Mouse (Mus musculus) forebrain, embryonic 13.5 days (tissue): ENCODE measurements around the gene Ccdc158. TPM values are rescaled to one million over a fixed set of nuclear protein-coding genes. Genes with fewer than 3 reads are reported as not detected.
A peak's percentile ranks its signal among the peaks of the same experiment; 100 is the strongest.

ENCODE experiments used
- ATAC-seq: fragments of 200-750 bp; cut with Nextera tagmentation; 2 replicates; pipeline ENCODE4 v1.8.0; 2017
- H3K27ac ChIP-seq: fragments of 300-500 bp; sonication (generic); 2 replicates; pipeline ENCODE4 v1.5.1; 2015; ENCODE audit warnings: inconsistent platforms, mild to moderate bottlenecking, moderate library complexity
- H3K27me3 ChIP-seq: fragments of 300-500 bp; sonication (generic); 2 replicates; pipeline ENCODE4 v1.6.1; 2015; ENCODE audit warnings: mild to moderate bottlenecking, inconsistent platforms
- H3K36me3 ChIP-seq: fragments of 300-500 bp; sonication (generic); 2 replicates; pipeline ENCODE4 v1.6.1; 2015; ENCODE audit warnings: mild to moderate bottlenecking, inconsistent platforms; ENCODE audit not compliant: poor library complexity, severe bottlenecking
- H3K4me1 ChIP-seq: fragments of 300-500 bp; sonication (generic); 2 replicates; pipeline ENCODE4 v1.6.1; 2015; ENCODE audit warnings: inconsistent platforms
- H3K4me2 ChIP-seq: fragments of 300-500 bp; sonication (generic); 2 replicates; pipeline ENCODE4 v1.6.1; 2015; ENCODE audit warnings: inconsistent platforms, mild to moderate bottlenecking, moderate library complexity
- H3K4me3 ChIP-seq: fragments of 300-500 bp; sonication (generic); 2 replicates; pipeline ENCODE4 v1.5.1; 2015; ENCODE audit warnings: mild to moderate bottlenecking, inconsistent platforms
- H3K9ac ChIP-seq: fragments of 300-500 bp; sonication (generic); 2 replicates; pipeline ENCODE4 v1.6.1; 2015; ENCODE audit warnings: mild to moderate bottlenecking, inconsistent platforms
- H3K9me3 ChIP-seq: fragments of 300-500 bp; sonication (generic); replicated peaks from 2 replicates; pipeline ENCODE4 v1.6.1; 2016; ENCODE audit warnings: inconsistent platforms
- WGBS: fragments of 180-500 bp; shearing (Covaris S2); methylation state at CpG from one replicate; pipeline ENCODE4 v1.1.7; 2015; 5-methylcytosine and 5-hydroxymethylcytosine counted together
- polyA plus RNA-seq: library from polyadenylated mRNA; unstranded; fragments of >200 nt; fragmentation: Nextera tagmentation; extraction: Ambion mirVana; gene quantifications from 2 replicates; pipeline ENCODE4 v1.2.1, GENCODE M21; 2015

Gene Ccdc158
- polyA plus RNA-seq, 1 experiment from 2014 or later: 0.99 TPM

DNA sequence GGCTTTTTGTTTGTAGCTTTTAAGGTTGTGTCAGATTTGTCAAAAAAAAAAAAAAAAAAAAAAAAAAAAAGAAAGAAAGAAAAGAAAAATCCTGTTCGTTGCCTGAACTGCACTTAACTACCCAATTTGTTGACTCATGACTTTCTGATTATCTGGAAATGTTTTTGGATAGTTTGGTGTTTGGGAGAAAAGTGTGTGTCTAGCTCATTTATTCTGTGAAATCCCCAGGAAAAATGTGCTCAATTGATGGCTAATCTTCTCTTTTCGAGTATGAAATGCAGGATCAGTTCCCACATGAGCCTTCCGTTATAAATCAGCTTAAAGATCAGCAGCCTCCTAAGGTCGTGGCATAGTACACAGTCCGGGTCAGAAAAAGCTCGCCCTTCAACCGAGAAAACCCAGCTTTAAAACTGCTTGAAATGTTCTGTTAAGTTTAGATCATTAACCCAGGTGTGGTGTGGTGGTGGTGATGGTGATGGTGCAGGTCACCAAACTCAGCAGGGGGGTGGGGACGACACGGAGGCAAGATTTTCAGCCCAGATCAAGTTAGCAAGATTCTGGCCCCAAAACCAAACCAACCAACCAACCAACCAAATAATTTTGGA, 8.9 kb upstream of the Ccdc158 start:
- H3K9me3 ChIP-seq: 0 out of 2 replicates have a peak, but pooled peaks cover 4% of the 10 kb centered on the region
- peaks cover 15% of the 10 kb centered on the region; the same call in 1 of the 2 replicates for H3K4me1 ChIP-seq
- 11% methylated on average over 9 of the region's 9 CpGs for WGBS
- peak overlapping the region; percentile 65 for H3K4me3 ChIP-seq
- peak overlapping the region; percentile 79 for H3K9ac ChIP-seq
- H3K27ac ChIP-seq: no peak overlapping the region
- no peaks in the 10 kb centered on the region for H3K36me3 ChIP-seq
- ATAC-seq: no peak
- H3K4me2 ChIP-seq: peak overlapping the region; percentile 93
- H3K27me3 ChIP-seq: no peaks in the 10 kb centered on the region

DNA sequence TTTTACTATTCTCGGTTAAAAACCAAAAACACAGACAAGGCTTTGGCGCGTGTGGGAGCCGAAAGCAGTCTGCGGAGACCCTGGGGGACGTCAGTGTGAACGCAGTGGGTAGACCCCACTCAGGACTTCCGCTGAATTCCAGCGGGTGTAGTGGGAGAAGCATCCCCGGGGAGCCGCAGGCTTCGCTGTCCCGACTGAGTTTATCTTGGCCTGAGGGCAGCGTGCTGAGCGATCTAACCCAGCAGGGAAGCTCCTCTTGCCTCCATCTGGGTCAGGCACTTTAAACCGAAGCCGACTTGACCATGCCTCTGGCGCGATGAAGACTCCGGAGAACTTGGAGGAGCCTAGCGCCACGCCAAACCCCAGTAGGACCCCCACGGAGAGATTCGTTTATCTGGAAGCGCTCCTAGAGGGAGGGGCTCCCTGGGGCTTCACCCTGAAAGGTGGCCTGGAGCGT, 8.3 kb upstream of the Ccdc158 start, which contains the start of gene Shroom3:
Shroom3 (plus strand) TSS at position 85 of the 457 bp plus-strand sequence.
- under 1% methylated on average over 26 of the region's 26 CpGs for WGBS
- H3K9ac ChIP-seq: peak within 1 kb of the TSS; percentile 79
- peak; percentile 39; the same call in 1 of the 2 replicates for ATAC-seq
- peak within 1 kb of the TSS; percentile 93 for H3K4me2 ChIP-seq
- H3K36me3 ChIP-seq: no peaks in the 10 kb centered on the region
- H3K27ac ChIP-seq: peak within 1 kb of the TSS; percentile 85
- peak within 1 kb of the TSS; percentile 65 for H3K4me3 ChIP-seq
- peaks cover 15% of the 10 kb centered on the region; the same call in 1 of the 2 replicates for H3K4me1 ChIP-seq
- no peaks in the 10 kb centered on the region for H3K27me3 ChIP-seq
- H3K9me3 ChIP-seq: no peaks in the 10 kb centered on the region

DNA sequence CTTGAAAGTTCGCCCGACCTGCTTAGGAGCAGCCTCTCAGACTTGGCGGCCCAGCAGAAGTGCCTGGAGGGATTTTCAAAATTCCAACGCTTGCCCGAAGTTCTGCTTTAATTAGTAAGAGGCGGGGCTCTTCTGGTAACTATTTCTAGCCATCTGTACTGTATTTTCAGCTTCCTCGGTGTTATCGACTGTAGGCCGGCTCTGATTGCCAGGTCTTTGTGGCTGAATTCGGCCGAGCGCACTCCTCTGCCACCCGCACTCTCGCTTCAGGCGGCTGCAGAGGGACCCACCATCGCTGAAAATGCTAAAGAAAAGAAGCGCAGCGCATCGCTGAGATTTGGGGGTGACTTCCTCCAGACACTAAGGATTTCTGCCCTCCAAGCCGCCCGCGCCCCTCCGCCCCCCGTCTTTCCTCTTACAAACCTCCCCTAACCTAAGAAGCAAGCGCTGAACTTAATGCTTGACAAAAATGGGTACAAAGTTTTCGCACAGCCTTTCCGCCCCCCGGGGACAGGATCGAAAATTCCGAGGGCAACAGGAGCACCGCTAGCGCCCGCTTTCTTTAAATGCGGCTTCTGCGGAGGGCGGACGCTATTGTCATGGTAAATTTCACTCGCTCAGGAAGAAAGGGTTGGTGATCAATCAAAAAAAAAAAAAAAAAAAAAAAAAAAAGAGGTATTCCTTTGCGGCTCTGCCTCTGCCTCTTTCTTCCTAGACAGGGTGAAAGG, 7.7 kb upstream of the Ccdc158 start:
- Histone ChIP-seq H3K4me2 (peak overlapping the region; percentile 93), H3K27me3 (no peaks in the 10 kb centered on the region), H3K36me3 (no peaks in the 10 kb centered on the region), H3K4me3 (peak overlapping the region; percentile 65), H3K27ac (peak overlapping the region; percentile 85), H3K4me1 (peaks cover 15% of the 10 kb centered on the region; the same call in 1 of the 2 replicates), H3K9ac (peak overlapping the region; percentile 79), H3K9me3 (no peaks in the 10 kb centered on the region)
- peak; percentile 70 for ATAC-seq
- under 1% methylated on average over 39 of the region's 39 CpGs for WGBS

DNA sequence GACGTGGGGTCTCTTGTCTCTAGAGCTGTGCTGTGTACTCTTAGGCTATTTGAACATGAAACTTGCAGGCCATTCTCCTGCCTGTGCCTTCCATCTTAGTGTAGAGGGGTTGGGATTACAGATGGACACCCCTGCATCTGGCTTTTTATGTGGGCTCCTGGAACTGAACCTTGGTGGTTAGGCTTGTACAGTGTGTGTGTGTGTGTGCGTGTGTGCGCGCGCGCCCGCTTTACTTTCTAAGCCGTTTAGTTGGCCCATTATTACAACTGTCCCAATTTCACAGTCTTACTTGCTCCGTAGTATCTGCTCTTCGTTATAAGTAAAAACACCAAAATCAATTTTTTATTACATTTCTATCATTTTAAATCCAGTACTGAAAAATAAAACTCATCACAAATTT, 6.8 kb upstream of the Ccdc158 start:
- Histone ChIP-seq H3K9ac (no peak overlapping the region), H3K27ac (no peak overlapping the region), H3K4me3 (no peak overlapping the region), H3K27me3 (no peaks in the 10 kb centered on the region), H3K4me1 (peaks cover 15% of the 10 kb centered on the region; the same call in 1 of the 2 replicates), H3K9me3 (no peaks in the 10 kb centered on the region), H3K36me3 (no peaks in the 10 kb centered on the region), H3K4me2 (no peak overlapping the region)
- ATAC-seq: no peak
- WGBS: 81% methylated on average over 10 of the region's 10 CpGs

DNA sequence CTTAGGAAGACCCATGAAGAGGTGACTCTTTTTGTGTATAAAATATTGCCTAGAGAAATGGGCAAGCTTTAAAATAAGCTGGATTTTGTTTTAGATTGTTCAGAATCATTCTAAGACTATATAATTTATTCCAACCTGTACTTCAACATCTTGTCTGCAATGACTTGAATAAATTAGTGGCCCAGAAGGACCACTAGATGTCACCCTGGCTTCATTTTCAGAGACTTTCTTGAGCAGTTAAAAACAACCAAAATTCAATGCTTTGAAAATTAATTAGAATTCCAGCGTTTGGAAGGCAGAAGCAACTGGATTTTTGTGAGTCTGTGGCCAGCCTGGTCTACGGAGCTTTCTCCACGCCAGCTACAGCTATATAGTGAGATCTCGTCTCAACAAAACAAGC, 4.4 kb upstream of the Ccdc158 start:
- H3K4me1 ChIP-seq: peaks cover 19% of the 10 kb centered on the region
- H3K36me3 ChIP-seq: no peaks in the 10 kb centered on the region
- H3K27ac ChIP-seq: no peak overlapping the region
- no peak overlapping the region for H3K4me3 ChIP-seq
- 27% methylated on average over 4 of the region's 4 CpGs for WGBS
- no peaks in the 10 kb centered on the region for H3K9me3 ChIP-seq
- no peak overlapping the region for H3K4me2 ChIP-seq
- no peak for ATAC-seq
- H3K27me3 ChIP-seq: no peaks in the 10 kb centered on the region
- H3K9ac ChIP-seq: no peak overlapping the region

DNA sequence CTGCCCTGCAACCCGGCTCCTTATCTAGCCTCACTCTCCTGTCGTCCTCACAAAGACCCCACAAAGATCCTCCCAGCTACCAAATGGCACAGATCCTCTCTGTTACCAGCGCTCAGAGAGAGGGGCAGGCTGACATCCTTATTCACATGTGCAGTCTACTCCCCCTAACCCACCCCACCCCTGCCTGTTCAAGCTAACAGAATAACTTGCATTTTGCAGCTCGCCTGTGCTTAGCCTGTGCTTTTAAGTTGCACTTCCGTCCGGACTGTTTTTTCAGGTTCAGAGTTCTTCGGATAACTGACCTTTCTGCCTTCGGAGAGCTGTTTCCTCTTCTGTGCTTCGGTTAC, 476 bp upstream of the Ccdc158 start:
- peak overlapping the region; percentile 48 for H3K4me3 ChIP-seq
- WGBS: under 1% methylated on average over 9 of the region's 9 CpGs
- peaks cover 10% of the 10 kb centered on the region for H3K4me1 ChIP-seq
- ATAC-seq: no peak
- no peaks in the 10 kb centered on the region for H3K27me3 ChIP-seq
- H3K36me3 ChIP-seq: no peaks in the 10 kb centered on the region
- H3K9me3 ChIP-seq: no peaks in the 10 kb centered on the region
- H3K4me2 ChIP-seq: peak overlapping the region; percentile 72
- peak overlapping the region; percentile 57 for H3K9ac ChIP-seq
- no peak overlapping the region for H3K27ac ChIP-seq

DNA sequence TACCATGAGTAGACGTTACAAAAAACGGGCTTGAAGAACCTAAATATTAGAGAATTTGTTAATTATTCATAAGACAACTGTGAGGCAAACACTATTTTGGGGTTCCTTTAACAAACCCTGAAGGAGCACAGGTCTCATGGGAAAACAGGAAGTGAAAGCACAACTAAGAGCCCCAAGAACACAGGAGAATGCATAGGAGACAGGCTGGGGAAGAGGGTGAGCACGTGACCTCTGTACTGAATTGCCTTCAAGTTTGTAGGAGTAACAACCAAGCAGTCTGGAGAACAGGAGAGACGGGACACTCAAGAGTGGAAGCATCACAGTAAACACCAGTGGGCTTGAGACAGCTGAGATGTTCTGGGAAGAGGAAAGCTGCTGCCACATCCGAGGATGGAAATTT, 8.2 kb downstream of the Ccdc158 start:
- no peaks in the 10 kb centered on the region for H3K27me3 ChIP-seq
- no peak for ATAC-seq
- H3K4me2 ChIP-seq: no peak overlapping the region
- no peaks in the 10 kb centered on the region for H3K36me3 ChIP-seq
- no peak overlapping the region for H3K9ac ChIP-seq
- H3K27ac ChIP-seq: no peak overlapping the region
- H3K4me1 ChIP-seq: no peaks in the 10 kb centered on the region
- 90% methylated on average over 5 of the region's 5 CpGs for WGBS
- H3K4me3 ChIP-seq: no peak overlapping the region
- no peaks in the 10 kb centered on the region for H3K9me3 ChIP-seq

DNA sequence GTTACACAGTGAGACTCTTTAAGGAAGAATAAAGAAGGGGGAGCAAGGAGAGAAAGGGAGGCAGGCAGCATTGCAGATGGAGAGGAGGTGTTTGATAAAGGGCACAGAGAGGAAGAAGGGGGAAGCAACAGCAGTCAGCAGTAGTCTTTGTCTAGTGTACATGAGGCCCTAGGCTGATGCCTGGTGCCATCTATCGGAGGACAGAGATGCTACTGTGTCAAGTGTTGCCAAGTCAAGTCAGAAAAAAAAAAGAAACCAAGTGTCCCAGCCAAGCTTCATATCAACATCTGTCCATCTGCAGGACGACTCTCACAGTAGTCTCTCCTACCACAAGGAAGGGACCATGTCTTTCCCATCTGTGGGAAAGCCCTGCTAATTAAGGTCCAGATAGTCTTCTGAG, 10.8 kb downstream of the Ccdc158 start:
- Histone ChIP-seq H3K27me3 (no peaks in the 10 kb centered on the region), H3K36me3 (no peaks in the 10 kb centered on the region), H3K4me1 (no peaks in the 10 kb centered on the region), H3K4me3 (no peak overlapping the region), H3K9ac (no peak overlapping the region), H3K4me2 (no peak overlapping the region), H3K9me3 (no peaks in the 10 kb centered on the region), H3K27ac (no peak overlapping the region)
- ATAC-seq: no peak
- WGBS: 73% methylated on average over 2 of the region's 2 CpGs

DNA sequence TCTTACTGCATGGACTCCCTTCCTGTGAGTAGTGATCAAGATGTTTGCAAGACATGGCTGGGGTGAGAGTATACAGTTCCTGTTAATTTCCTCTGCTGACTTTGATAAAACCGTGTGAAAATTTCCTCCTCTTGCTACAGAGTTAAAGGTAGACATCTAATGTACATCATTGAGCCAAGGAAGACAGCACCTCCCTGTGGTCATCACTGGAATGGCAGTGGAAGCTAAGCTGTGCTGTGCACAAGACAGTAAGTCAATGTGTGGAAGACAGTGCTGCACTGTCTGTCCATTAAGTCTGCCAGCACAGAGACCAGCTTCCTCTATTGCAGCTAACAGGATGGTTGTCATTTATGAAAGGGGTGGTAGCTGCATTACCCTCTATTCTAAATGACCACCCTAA, 18.8 kb downstream of the Ccdc158 start:
- Histone ChIP-seq H3K4me2 (no peak overlapping the region), H3K4me1 (no peaks in the 10 kb centered on the region), H3K36me3 (no peaks in the 10 kb centered on the region), H3K27ac (no peak overlapping the region), H3K27me3 (no peaks in the 10 kb centered on the region), H3K4me3 (no peak overlapping the region), H3K9me3 (no peaks in the 10 kb centered on the region), H3K9ac (no peak overlapping the region)
- WGBS: 16% methylated on average over 1 of the region's 1 CpGs
- ATAC-seq: 0 out of 2 replicates have a peak, but pooled peaks have one; percentile 45

DNA sequence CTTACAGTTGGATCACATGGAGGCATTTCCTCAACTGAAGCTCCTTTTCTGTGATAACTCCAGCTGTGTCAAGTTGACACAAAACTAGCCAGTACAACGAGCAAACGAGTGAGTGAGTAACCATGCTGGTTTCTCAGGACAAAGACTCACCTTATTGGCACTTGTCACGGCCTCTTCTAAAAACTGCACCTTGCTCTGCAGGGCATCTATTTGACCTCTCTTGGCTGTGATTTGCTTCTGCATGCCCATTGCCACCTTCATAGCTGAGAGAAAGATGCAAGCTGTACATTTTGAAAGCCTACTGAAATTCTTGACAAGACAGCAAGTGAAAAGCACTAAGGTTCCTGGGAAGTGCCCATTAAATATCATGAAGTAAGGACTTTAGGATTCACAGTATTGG, 34.2 kb downstream of the Ccdc158 start:
- no peaks in the 10 kb centered on the region for H3K9me3 ChIP-seq
- no peak overlapping the region for H3K4me2 ChIP-seq
- no peak overlapping the region for H3K27ac ChIP-seq
- H3K36me3 ChIP-seq: no peaks in the 10 kb centered on the region
- H3K4me1 ChIP-seq: no peaks in the 10 kb centered on the region
- no peak overlapping the region for H3K4me3 ChIP-seq
- H3K9ac ChIP-seq: no peak overlapping the region
- no peak for ATAC-seq
- H3K27me3 ChIP-seq: no peaks in the 10 kb centered on the region
- WGBS: 73% methylated on average over 3 of the region's 3 CpGs

DNA sequence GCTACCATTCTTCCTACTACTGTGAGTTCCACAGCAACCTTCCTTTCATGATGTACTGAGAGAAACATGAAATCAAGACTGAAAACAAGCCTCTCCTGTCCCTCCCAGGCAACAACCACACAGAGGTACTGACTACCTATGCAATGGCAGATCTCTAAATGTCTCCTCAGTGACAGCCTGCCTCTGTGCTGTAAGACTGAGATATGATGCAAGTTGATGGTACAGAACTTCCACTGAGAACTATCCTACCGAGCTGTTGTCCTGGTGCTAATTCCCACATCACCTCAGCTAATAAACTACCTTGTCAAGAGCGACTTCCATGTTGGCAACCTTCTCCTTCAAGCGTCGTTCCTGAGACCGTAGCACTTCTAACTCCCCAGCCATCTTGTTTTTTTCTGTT, 39.2 kb downstream of the Ccdc158 start:
- no peak for ATAC-seq
- no peak overlapping the region for H3K4me3 ChIP-seq
- 90% methylated on average over 5 of the region's 5 CpGs for WGBS
- H3K9ac ChIP-seq: no peak overlapping the region
- no peak overlapping the region for H3K4me2 ChIP-seq
- no peaks in the 10 kb centered on the region for H3K4me1 ChIP-seq
- H3K27ac ChIP-seq: no peak overlapping the region
- H3K27me3 ChIP-seq: no peaks in the 10 kb centered on the region
- no peaks in the 10 kb centered on the region for H3K9me3 ChIP-seq
- H3K36me3 ChIP-seq: no peaks in the 10 kb centered on the region

DNA sequence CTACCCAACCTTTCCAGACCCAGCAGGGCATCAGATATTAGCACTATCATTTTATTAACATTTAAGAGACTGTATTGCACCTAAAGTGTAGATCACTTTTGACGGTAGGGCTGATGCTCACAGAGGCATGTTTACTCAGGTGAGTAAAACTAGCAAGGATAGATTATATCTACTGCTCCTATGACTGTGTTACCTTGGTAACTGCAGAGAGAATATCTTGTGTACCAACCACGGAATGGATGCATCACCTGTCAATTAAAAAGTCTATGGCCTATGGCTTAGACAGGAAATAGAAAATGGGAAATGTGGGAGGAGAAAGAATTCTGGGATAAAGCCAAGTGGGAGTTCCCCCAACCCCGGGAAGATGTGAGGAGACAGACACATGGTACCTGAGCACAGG, 40.2 kb downstream of the Ccdc158 start:
- Histone ChIP-seq H3K9ac (no peak overlapping the region), H3K36me3 (no peaks in the 10 kb centered on the region), H3K4me1 (no peaks in the 10 kb centered on the region), H3K27ac (no peak overlapping the region), H3K4me3 (no peak overlapping the region), H3K27me3 (no peaks in the 10 kb centered on the region), H3K9me3 (no peaks in the 10 kb centered on the region), H3K4me2 (no peak overlapping the region)
- no peak for ATAC-seq
- 84% methylated on average over 3 of the region's 3 CpGs for WGBS
